Mouse (Mus musculus) liver, embryonic 13.5 days (tissue): Measurements from ENCODE around the gene Limch1. TPM values are rescaled to one million over a fixed set of nuclear protein-coding genes. Genes with fewer than 3 reads are reported as not detected.

Source experiments
- ATAC-seq: fragments of 200-750 bp; cut with Nextera tagmentation; 2 replicates; pipeline ENCODE4 v1.8.0; 2017; ENCODE audit warnings: low read depth, mild to moderate bottlenecking, moderate number of reproducible peaks, moderate library complexity
- DNase-seq: peaks from one replicate; pipeline ENCODE4 v3.0.0; 2022
- H3K27ac ChIP-seq: fragments of 300-500 bp; sonication (generic); 2 replicates; pipeline ENCODE4 v1.5.1; 2015; ENCODE audit warnings: moderate library complexity, mild to moderate bottlenecking, inconsistent platforms
- H3K27me3 ChIP-seq: fragments of 300-500 bp; sonication (generic); 2 replicates; pipeline ENCODE4 v1.6.1; 2015; ENCODE audit warnings: mild to moderate bottlenecking, inconsistent platforms
- H3K36me3 ChIP-seq: fragments of 300-500 bp; sonication (generic); 2 replicates; pipeline ENCODE4 v1.6.1; 2015; ENCODE audit warnings: mild to moderate bottlenecking, inconsistent platforms
- H3K4me1 ChIP-seq: fragments of 300-500 bp; sonication (generic); replicated peaks from 2 replicates; pipeline ENCODE4 v1.6.1; 2015; ENCODE audit warnings: inconsistent platforms
- H3K4me2 ChIP-seq: fragments of 300-500 bp; sonication (generic); 2 replicates; pipeline ENCODE4 v1.6.1; 2015; ENCODE audit warnings: inconsistent platforms, mild to moderate bottlenecking, moderate library complexity
- H3K4me3 ChIP-seq: fragments of 300-500 bp; sonication (generic); replicated peaks from 2 replicates; pipeline ENCODE4 v1.5.1; 2015; ENCODE audit warnings: mild to moderate bottlenecking, inconsistent platforms
- H3K9ac ChIP-seq: fragments of 300-500 bp; sonication (generic); 2 replicates; pipeline ENCODE4 v1.6.1; 2015; ENCODE audit warnings: mild to moderate bottlenecking, inconsistent platforms
- H3K9me3 ChIP-seq: fragments of 300-500 bp; sonication (generic); replicated peaks from 2 replicates; pipeline ENCODE4 v1.6.1; 2016; ENCODE audit warnings: inconsistent platforms
- WGBS: fragments of 180-500 bp; shearing (Covaris S2); methylation state at CpG from one replicate; pipeline ENCODE4 v1.1.7; 2015; ENCODE audit not compliant: insufficient replicate concordance; 5-methylcytosine and 5-hydroxymethylcytosine counted together
- polyA plus RNA-seq: library from polyadenylated mRNA; unstranded; fragments of >200 nt; fragmentation: Nextera tagmentation; extraction: Ambion mirVana; gene quantifications from 2 replicates; pipeline ENCODE4 v1.2.1, GENCODE M21; 2015

Gene Limch1
- polyA plus RNA-seq, 1 experiment from 2014 or later, result 2.3 TPM

DNA sequence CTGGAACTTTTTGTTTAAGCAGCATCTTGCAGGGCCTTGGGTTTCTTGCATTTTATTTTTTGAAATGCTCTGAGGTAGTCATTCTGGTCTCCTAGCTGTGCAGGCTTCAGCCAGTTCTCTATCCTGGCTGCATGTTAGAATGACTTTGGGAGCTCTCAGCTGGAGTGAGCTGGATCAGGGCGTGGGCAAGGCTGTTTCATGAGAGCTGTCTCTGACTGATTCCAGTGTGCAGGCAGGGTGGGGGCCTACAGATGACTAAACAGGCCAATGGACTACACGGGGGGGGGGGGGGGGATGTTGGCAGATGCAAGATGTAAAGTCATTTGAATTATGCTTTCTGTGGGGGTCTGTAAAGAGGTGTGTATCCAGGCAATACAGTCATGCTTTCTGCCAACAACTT, 20.3 kb downstream of the Limch1 start:
- H3K27me3 ChIP-seq, result no peaks in the 10 kb centered on the region
- no peak overlapping the region for H3K4me3 ChIP-seq
- H3K9me3 ChIP-seq, result no peaks in the 10 kb centered on the region
- no peak for ATAC-seq
- H3K9ac ChIP-seq, result no peak overlapping the region
- 0 out of 2 replicates have a peak, but pooled peaks cover 2% of the 10 kb centered on the region for H3K4me1 ChIP-seq
- H3K36me3 ChIP-seq, result no peaks in the 10 kb centered on the region
- WGBS, result 27% methylated on average over 2 of the region's 2 CpGs
- no peak for DNase-seq
- no peak overlapping the region for H3K27ac ChIP-seq
- no peak overlapping the region for H3K4me2 ChIP-seq

DNA sequence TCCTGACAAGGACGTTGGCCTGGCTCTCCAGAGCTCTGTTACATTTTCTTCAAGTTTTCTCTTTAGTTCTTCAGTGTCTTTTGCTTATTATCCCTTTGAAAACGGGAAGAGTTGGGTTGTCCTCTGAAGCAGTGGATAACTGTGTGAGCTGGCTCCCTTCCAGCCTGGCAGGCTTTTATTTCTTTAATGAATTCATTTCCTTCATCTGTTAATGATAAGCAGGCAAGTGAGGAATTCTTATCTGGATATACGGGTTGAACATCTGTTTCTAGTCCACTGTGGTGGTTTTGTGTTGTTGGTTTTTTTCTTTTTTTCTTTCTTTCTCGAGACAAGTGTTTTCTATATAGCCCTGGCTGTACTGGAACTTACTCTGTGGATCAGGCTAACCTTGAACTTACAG, 22.4 kb downstream of the Limch1 start:
- no peak overlapping the region for H3K4me2 ChIP-seq
- H3K27ac ChIP-seq, result no peak overlapping the region
- H3K4me3 ChIP-seq, result no peak overlapping the region
- H3K4me1 ChIP-seq, result 0 out of 2 replicates have a peak, but pooled peaks cover 2% of the 10 kb centered on the region
- H3K9ac ChIP-seq, result no peak overlapping the region
- ATAC-seq (no peak), DNase-seq (no peak)
- WGBS, result 14% methylated on average over 4 of the region's 4 CpGs
- H3K36me3 ChIP-seq, result no peaks in the 10 kb centered on the region
- no peaks in the 10 kb centered on the region for H3K27me3 ChIP-seq
- no peaks in the 10 kb centered on the region for H3K9me3 ChIP-seq

- Histone ChIP-seq H3K9ac (no peak overlapping the region), H3K4me2 (no peak overlapping the region), H3K27me3 (no peaks in the 10 kb centered on the region), H3K27ac (no peak overlapping the region), H3K9me3 (no peaks in the 10 kb centered on the region), H3K4me3 (no peak overlapping the region), H3K36me3 (no peaks in the 10 kb centered on the region), H3K4me1 (0 out of 2 replicates have a peak, but pooled peaks cover 2% of the 10 kb centered on the region)
- ATAC-seq, result no peak
- 39% methylated on average over 4 of the region's 4 CpGs for WGBS
- no peak for DNase-seq
Observed at GRCm38 (mm10) chr5:66769070-66769469, 23.4 kb downstream of the Limch1 start.

DNA sequence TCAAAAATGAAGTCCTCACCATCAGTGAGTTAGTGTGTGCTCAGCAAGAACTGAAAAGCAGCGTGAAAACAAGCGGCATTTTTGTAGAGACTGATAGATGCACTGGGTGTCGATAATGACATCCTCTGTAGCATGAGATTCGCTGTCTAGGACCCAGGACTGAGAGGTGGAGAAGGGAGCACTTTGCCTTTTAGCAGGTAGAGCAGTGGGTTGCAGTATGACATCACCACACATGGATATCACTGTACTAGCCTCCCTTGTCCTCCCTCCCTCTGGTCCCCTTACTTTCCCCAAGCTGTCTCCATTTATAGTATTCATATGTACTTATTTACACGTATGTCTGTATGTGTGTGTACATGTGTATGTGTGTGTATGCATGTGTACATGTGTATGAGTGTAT, 23.9 kb downstream of the Limch1 start:
- WGBS, result 67% methylated on average over 5 of the region's 5 CpGs

GRCm38 (mm10) chr5:66777999-66778710, 32.5 kb downstream of the Limch1 start:
- Histone ChIP-seq H3K9me3 (no peaks in the 10 kb centered on the region), H3K4me2 (no peak overlapping the region), H3K36me3 (no peaks in the 10 kb centered on the region), H3K9ac (no peak overlapping the region), H3K4me3 (no peak overlapping the region), H3K27me3 (no peaks in the 10 kb centered on the region), H3K4me1 (no peaks in the 10 kb centered on the region), H3K27ac (no peak overlapping the region)
- WGBS, result 55% methylated on average over 10 of the region's 10 CpGs
- ATAC-seq (no peak), DNase-seq (no peak)

More for the DNA sequence above, 23.9 kb downstream of the Limch1 start:
- no peak overlapping the region for H3K27ac ChIP-seq
- H3K9ac ChIP-seq, result no peak overlapping the region
- no peak for DNase-seq
- H3K4me2 ChIP-seq, result no peak overlapping the region
- H3K4me1 ChIP-seq, result 0 out of 2 replicates have a peak, but pooled peaks cover 2% of the 10 kb centered on the region
- H3K4me3 ChIP-seq, result no peak overlapping the region
- H3K36me3 ChIP-seq, result no peaks in the 10 kb centered on the region
- H3K27me3 ChIP-seq, result no peaks in the 10 kb centered on the region
- no peak for ATAC-seq
- H3K9me3 ChIP-seq, result no peaks in the 10 kb centered on the region

- Histone ChIP-seq H3K4me3 (no peak overlapping the region), H3K4me2 (no peak overlapping the region), H3K4me1 (no peaks in the 10 kb centered on the region), H3K27ac (no peak overlapping the region), H3K9me3 (no peaks in the 10 kb centered on the region), H3K27me3 (no peaks in the 10 kb centered on the region), H3K9ac (no peak overlapping the region), H3K36me3 (no peaks in the 10 kb centered on the region)
- ATAC-seq, result no peak
- DNase-seq, result no peak
- WGBS, result 66% methylated on average over 4 of the region's 4 CpGs
Observed at GRCm38 (mm10) chr5:66780371-66780770, 34.7 kb downstream of the Limch1 start.

DNA sequence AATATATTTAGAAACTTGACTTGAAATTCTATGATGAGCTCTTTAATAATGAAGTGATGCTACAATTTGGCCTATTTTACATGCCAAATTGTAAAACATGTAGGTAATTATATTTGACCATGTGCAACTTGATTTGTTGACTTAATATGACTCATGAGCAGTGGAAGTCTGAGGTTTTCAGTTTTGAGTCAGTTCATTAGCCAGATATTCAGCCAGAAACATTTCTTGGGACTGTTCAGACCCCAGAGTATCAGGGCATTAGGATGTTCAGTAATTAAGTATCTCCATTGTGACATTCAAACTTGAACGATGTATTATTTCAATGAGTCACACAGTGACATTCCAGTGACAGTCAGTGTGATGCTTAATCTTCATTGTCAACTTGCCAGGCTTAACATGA, 35.9 kb downstream of the Limch1 start:
- no peaks in the 10 kb centered on the region for H3K36me3 ChIP-seq
- H3K4me3 ChIP-seq, result no peak overlapping the region
- no peak overlapping the region for H3K27ac ChIP-seq
- no peak for ATAC-seq
- no peaks in the 10 kb centered on the region for H3K9me3 ChIP-seq
- DNase-seq, result no peak
- 73% methylated on average over 1 of the region's 1 CpGs for WGBS
- H3K27me3 ChIP-seq, result no peaks in the 10 kb centered on the region
- no peak overlapping the region for H3K4me2 ChIP-seq
- H3K9ac ChIP-seq, result no peak overlapping the region
- H3K4me1 ChIP-seq, result no peaks in the 10 kb centered on the region

GRCm38 (mm10) chr5:66782851-66783250, 37.2 kb downstream of the Limch1 start:
- DNase-seq, result no peak
- Histone ChIP-seq H3K4me1 (no peaks in the 10 kb centered on the region), H3K4me3 (no peak overlapping the region), H3K9ac (no peak overlapping the region), H3K4me2 (no peak overlapping the region), H3K9me3 (no peaks in the 10 kb centered on the region), H3K27ac (no peak overlapping the region), H3K36me3 (no peaks in the 10 kb centered on the region), H3K27me3 (no peaks in the 10 kb centered on the region)
- WGBS, result 72% methylated on average over 2 of the region's 2 CpGs
- no peak for ATAC-seq

GRCm38 (mm10) chr5:66784624-66785361, 39.2 kb downstream of the Limch1 start:
- Histone ChIP-seq H3K27ac (no peak overlapping the region), H3K9ac (no peak overlapping the region), H3K4me1 (no peaks in the 10 kb centered on the region), H3K4me2 (no peak overlapping the region), H3K9me3 (no peaks in the 10 kb centered on the region), H3K4me3 (no peak overlapping the region), H3K27me3 (no peaks in the 10 kb centered on the region), H3K36me3 (no peaks in the 10 kb centered on the region)
- ATAC-seq (no peak), DNase-seq (no peak)
- WGBS, result 49% methylated on average over 9 of the region's 9 CpGs

DNA sequence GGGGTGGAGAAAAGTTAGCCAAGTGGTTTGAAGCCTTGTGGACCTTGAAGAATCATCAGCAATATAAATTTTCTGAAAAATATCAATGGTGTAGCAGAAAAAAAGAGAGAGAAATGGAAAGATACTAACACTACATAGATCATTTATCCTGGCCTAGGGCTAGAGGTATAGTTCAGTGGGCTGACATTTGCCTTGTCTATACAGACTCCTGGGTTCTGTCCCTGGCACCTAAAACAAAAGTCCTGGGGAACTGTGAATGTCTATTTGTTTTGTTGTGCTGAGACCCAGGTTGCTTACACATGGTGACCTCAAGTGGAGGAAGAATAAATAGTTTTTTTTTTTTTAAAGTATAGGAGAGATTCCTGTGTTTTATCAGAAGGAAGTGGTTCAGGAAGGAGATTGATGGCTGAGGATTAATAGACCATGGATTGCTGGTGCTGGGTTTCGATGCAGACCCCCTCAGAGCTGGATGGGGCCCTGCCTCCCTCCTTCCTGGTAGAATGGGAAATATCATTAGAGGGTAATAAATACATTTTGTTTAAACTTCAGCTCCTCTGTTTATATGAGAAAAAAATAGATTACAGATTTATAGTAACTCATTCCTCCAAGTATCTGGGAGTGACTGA, 40.5 kb downstream of the Limch1 start:
- H3K27ac ChIP-seq, result no peak overlapping the region
- no peaks in the 10 kb centered on the region for H3K27me3 ChIP-seq
- no peaks in the 10 kb centered on the region for H3K36me3 ChIP-seq
- H3K9ac ChIP-seq, result no peak overlapping the region
- no peak overlapping the region for H3K4me3 ChIP-seq
- H3K4me1 ChIP-seq, result no peaks in the 10 kb centered on the region
- ATAC-seq, result no peak
- WGBS, result 33% methylated on average over 1 of the region's 1 CpGs
- H3K4me2 ChIP-seq, result no peak overlapping the region
- DNase-seq, result no peak
- H3K9me3 ChIP-seq, result no peaks in the 10 kb centered on the region

- no peak for DNase-seq
Observed at GRCm38 (mm10) chr5:66786621-66787061, 41.0 kb downstream of the Limch1 start.

More at GRCm38 (mm10) chr5:66786621-66787061, 41.0 kb downstream of the Limch1 start:
- H3K4me3 ChIP-seq, result no peak overlapping the region
- no peaks in the 10 kb centered on the region for H3K27me3 ChIP-seq
- WGBS, result 22% methylated on average over 8 of the region's 8 CpGs
- H3K27ac ChIP-seq, result no peak overlapping the region
- H3K4me1 ChIP-seq, result no peaks in the 10 kb centered on the region
- H3K9ac ChIP-seq, result no peak overlapping the region
- H3K4me2 ChIP-seq, result no peak overlapping the region
- no peak for ATAC-seq
- no peaks in the 10 kb centered on the region for H3K9me3 ChIP-seq
- H3K36me3 ChIP-seq, result no peaks in the 10 kb centered on the region
